Mouse (Mus musculus): ENCODE measurements around the gene Khdc3.
"Not testable (repeated sequence)": the region's sequence is repeated elsewhere in the genome, so short reads cannot be mapped to it uniquely, and the experiment has no call there.

Khdc3 gene

DNA sequence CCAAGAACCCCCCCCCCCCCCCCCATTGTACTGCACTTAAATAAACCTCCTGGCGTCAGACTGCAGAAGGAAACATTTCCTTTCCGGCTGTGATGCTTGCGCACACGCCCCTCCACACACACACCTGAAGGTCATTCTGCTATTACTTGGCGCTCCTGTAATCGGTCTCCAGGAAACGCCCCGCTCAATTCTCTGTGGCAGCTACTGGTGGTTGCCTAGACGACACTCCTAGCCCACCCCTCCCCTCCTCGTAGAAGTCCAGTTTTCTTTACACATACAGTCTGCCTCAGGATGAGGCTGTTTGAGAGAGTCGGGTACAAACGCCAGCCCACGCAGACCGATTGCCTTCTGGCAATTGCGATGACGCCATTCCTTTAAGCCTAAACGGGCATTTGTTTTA is 7.1 kb upstream of the Khdc3 start:
- in situ Hi-C loops (cut with MboI, MseI): loop anchor here (5.0 kb wide), 3 partner anchors 52 to 327 kb away; partner anchors contain the start of genes Pigb (in 1 of the 2) and Rab27a (in 1 of the 2)

DNA sequence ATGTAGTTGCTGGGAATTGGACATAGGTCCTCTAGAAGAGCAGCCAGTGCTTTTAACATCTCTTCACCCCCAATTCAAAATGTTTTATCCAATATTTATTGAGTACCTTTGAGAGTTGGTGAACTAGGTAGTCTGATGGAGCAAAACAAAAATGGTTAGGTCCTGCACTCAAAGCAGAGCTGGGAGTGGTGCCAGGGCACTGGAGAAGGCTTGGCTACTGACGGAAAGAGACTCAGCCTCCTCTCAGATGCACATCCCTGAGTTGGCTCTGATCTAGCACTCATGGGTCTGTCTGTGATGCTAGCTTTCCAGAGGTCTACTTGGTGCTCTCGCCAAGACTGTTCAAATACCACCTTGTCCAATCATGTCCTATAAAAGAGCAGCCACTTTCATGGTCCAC is 3.7 kb upstream of the Khdc3 start:
- in situ Hi-C loops (cut with MboI, MseI): no loop called here

DNA sequence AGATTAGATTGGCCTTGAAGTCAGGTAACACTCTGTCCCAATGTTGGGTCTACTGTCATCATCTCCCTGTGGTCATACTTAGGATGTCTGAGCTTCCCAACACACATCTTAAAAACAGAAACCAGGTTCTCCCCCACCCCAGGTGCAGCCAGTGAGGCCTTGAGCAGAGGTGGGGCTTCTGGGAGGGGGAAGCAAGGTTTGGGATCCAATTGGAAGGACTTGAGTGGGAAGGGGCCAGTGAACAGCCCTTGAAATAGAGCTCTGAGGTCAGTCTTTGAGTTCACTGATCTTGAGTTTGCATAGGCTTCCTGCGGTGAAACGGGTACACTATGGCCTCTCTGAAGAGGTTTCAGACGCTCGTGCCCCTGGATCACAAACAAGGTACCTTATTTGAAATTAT is 545 bp downstream of the Khdc3 start, which contains the start of gene Gm20509:
Gene Gm20509, plus strand, starts transcription at position 290 of the 400 bp plus-strand sequence.
- in situ Hi-C loops (cut with MboI, MseI): no loop called here

DNA sequence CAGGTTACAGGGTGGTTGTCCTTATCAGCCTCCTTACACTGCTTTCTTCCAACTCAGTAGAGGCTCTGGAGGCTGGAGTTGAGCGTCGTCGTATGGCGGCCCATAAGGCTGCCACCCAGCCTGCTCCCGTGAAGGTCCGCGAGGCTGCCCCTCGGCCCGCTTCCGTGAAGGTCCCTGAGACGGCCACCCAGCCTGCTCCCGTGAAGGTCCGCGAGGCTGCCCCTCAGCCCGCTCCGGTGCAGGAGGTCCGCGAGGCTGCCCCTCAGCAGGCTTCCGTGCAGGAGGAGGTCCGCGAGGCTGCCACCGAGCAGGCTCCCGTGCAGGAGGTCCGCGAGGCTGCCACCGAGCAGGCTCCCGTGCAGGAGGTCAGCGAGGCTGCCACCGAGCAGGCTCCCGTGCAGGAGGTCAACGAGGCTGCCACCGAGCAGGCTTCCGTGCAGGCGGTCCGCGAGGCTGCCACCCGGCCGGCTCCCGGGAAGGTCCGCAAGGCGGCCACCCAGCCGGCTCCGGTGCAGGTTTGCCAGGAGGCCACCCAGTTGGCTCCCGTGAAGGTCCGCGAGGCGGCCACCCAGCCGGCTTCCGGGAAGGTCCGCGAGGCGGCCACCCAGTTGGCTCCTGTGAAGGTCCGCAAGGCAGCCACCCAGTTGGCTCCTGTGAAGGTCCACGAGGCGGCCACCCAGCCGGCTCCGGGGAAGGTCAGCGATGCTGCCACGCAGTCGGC is 1.7 kb downstream of the Khdc3 start:
- in situ Hi-C loops (cut with MboI, MseI): no loop called here

DNA sequence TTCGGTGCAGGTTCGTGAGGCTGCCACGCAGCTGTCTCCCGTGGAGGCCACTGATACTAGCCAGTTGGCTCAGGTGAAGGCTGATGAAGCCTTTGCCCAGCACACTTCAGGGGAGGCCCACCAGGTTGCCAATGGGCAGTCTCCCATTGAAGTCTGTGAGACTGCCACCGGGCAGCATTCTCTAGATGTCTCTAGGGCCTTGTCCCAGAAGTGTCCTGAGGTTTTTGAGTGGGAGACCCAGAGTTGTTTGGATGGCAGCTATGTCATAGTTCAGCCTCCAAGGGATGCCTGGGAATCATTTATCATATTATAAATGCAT is 2.2 kb downstream of the Khdc3 start:
- in situ Hi-C loops (cut with MboI, MseI): no loop called here

DNA sequence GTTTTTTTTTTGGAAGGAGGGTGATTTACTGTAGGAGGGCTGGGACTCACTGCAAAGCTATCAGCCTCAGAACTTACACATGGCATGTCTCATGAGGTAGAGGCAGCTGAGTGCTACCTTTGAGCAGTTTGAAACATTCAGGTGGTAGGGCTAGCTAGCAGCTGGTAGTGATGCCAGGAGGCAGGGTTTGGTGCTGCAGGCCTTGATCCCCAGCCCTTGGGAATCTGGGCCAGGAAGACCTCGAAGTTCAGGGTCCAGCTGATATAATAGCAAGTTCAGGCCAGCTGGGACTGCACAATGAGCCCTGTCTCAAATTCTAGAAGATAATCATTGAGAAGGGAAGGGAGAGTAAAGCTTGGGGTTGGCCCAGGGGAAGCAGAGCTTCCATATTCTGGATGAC is 3.5 kb downstream of the Khdc3 start:
- in situ Hi-C loops (cut with MboI, MseI): no loop called here

DNA sequence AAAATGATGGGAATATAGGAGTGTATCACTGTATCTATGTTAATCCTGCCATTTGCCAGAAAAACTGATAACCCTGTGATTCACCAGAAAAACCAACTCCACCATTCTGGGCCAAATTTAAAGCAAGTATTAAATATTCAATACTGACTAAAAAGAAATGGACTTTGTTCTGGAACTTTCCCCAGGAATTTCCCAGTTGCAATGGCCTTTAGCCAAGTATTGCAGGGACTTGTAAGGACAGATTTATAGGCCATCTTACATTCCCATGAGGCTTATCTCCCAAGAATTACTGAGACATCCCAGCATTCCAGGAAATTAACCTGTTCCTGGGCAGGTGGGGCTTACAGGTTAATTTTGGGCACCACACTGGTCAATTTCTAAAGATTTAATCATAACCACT is 4.1 kb downstream of the Khdc3 start:
- in situ Hi-C loops (cut with MboI, MseI): no loop called here

DNA sequence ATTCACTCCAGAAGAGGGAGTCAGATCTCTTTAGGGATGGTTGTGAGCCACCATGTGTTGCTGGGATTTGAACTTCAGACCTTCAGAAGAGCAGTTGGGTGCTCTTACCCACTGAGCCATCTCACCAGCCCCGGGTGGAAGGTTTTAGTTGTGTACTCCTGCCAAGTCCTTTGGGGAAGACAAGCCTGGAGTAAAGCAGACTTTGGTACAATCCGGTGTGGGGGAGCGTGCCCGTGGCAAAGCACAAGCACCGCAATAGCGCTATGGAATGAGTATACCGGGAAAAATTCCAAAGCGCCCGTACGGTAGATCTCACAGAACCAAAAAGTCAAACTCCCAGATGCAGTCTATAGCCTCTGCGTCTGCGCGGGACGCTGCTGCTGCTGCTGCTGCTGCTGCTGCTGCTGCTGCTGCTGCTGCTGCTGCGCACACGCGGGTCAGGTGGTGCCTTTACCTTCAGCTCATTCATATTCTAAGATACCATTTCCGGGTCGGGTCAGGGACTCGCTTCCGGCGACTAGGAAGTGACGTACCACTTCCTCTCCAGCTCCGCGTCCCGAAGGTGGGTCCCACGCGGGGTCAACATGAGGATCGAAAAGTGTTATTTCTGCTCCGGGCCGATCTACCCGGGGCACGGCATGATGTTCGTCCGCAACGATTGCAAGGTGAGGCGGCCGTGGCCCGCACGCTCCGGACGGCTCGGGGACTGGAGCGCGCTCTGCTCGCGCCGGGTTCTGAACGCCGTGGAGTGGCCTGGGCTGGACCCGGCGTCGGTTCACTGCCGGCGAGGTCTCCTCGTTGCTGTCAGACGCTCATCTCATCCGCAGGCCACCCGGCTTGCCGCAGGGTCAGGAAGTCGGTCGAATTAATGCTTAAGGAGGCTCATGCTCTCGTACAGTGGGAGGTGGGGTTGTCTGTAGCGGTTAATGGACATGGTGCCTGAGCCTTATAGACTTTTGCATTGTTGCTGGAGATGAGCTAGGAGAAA is 11.6 kb downstream of the Khdc3 start, which contains the start of gene Rsl24d1:
Gene Rsl24d1, plus strand, starts transcription at position 508 of the 988 bp plus-strand sequence.
- in situ Hi-C loops (cut with MboI, MseI): no loop called here

DNA sequence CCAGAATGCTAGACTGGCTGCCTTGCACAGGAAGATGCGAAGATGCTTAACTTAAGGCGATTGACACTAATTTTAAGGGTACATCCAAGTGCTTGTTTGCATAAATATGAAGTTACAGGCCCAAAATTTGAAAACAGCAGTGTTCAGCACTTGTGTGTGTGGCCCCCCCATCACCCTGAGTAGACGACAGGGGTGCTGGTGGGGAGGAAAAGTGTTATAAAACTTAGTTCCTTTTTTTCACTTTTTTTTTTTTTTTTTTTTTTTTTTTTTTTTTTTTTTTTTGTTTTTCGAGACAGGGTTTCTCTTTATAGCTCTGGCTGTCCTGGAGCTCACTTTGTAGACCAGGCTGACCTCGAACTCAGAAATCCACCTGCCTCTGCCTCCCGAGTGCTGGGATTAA is 15.1 kb downstream of the Khdc3 start:
- in situ Hi-C loops (cut with MboI, MseI): not testable (repeated sequence)

DNA sequence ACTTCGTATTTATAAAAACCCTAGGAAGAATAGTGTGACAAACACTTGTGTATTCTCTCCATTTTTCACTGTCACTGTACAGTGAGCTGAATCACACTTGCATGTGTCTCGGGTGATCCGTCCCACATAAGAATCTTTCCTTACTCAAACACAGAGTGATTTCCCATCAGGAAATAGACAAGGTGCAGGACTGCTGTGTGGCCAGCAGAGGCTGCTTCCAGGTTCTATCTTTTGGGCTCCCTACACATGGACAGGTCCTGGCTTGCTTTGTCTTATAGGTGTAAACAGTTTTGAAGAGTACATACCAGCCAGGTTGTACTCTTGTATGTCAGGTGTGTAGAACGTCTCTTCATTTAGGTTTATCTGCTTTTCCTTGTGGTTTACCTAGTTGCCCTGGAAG is 16.4 kb downstream of the Khdc3 start:
- in situ Hi-C loops (cut with MboI, MseI): no loop called here

DNA sequence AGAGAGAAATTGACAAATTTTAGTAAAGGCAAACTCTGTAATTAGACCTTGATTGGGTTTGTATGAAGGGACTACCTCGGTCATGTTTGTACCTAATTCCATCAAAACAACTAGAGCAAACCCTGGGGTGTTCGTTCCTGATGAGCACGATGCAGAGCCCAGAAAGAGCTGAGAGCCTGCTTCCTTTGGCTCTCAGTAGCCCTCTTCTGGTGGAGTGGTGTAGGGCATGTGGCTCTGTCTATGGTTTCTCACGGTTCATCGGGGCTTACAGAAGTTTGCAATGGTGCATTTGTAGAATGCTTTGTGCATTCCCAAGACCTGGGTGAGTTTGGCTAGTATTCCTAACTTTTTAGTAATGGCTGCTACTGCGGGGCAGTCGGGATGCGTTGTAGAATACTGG is 20.1 kb downstream of the Khdc3 start:
- in situ Hi-C loops (cut with MboI, MseI): no loop called here

DNA sequence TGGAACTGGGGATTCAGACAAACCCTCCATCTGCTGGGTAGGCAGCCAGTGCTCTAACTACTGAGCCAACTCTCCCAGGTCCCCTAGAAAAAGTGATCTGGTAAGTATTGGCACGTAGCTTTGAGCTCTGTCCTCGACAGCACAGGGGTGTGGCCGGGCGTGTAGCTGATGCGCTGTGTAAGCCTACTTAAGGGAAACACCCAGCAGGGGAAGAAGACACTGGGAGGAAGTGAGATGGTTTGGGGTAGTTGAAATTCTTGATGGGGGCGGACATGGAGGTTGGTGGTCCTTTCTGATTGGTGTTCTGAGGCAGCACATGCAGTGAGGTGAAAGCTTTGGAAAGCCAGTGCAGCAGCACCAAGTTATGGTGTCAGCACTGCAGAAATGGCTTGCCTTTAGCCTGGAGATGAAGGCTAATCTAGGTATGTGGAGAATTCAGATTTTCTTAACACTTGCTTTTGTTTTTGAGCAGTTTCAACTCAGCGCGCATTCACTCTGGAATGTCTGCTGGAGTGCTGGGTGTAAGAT is 23.5 kb downstream of the Khdc3 start:
- in situ Hi-C loops (cut with MboI, MseI): no loop called here

DNA sequence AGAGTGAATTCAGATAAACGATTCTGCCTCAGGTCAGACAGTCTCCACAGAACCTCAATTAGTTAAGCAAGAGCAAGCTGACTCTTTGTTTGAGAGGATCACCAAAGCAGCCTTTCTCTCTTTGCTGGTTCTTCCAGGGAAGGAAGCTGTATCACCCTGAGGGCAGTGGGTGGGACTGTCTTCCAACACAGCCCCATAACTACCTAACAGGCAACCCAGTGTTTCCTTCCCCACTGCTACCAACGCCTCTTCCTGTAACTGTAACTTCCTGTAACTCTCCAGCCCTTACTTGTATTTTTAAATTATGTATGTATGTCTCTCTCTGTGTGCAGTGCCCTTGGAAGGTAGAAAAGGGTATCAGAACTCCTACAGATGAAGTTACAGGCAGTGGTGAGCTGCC is 25.8 kb downstream of the Khdc3 start:
- in situ Hi-C loops (cut with MboI, MseI): no loop called here

DNA sequence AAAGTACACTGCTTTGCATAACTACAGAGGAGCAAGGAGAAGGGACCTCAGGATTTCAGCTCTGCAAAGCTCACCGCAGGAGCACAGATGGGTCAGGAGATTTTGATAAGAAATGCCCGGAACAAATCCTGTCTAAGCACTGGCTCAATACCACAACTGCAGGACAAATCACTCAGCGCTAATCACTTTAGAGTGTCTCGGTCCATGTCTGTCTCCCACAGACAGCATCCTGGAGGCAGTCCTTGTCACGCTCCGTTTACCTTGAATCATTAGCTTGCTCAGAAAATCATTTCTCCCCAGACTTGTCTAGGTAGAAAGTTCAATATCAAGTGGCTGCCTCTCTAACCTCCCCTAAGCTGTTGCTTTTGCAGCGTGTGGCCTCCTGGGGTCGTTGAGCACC is 28.2 kb downstream of the Khdc3 start:
- in situ Hi-C loops (cut with MboI, MseI): no loop called here

DNA sequence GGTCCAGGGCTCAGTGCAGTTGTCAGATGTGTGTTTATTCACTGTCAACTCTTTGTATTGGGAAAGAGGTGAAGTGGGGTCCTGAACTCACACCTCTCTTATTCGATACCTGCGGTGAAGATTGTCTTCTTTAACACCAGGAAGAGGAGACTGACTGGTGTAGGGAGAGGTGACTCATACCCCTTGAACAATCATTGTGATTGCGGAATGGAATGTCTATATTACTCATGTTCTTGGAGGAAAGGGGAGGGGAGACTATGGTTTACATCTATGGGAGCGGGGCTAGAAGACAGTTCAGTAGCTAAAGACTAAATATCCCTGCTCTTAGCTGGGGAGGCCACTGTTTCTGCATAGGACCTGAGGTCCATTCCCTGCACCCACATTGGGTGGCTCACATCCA is 28.9 kb downstream of the Khdc3 start:
- in situ Hi-C loops (cut with MboI, MseI): no loop called here

DNA sequence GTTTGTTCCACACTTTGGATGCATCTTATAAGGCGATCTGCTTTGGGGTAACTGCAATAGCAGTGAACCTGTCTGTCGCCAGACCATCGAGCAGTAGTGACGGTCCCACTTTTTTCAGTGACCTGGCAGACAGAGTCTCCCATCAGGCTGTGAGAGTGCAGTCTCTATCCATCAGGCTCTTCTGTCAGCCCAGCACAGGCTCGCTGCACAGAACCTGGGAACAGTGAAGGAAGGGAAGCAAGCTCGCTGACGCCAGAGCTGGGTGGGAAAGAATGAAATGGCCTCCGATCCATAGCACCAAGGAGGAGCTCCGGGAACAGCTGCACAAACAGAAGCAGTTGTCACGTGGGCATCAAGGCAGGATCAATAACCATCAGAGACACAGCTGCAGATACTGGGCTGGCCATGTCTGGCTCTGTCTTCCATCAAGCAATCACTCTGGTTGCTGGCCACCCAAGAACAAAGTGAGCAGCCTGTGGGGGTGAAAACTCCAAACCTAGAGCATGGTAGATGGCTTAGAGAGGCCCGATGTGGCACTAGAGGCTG is 35.8 kb downstream of the Khdc3 start:
- in situ Hi-C loops (cut with MboI, MseI): no loop called here

Data from T-helper 17 cell (primary cell).